Mouse (Mus musculus): ENCODE results near the gene Zfp692.
A peak's percentile ranks its signal among the peaks of the same experiment; 100 is the strongest.
"Not testable (repeated sequence)": the region's sequence is repeated elsewhere in the genome, so short reads cannot be mapped to it uniquely, and the experiment has no call there.

Zfp692 gene

GRCm38 (mm10) chr11:58306860-58307308 lies at the start of gene Zfp692:
Zfp692 (plus strand) TSS chr11:58307069.
- peak; percentile 96 for DNase-seq

GRCm38 (mm10) chr11:58257816-58258215 lies 49.1 kb upstream of the Zfp692 start:
- no peak for DNase-seq

- no peak for DNase-seq
Measured at GRCm38 (mm10) chr11:58260156-58260555, 46.7 kb upstream of the Zfp692 start.

GRCm38 (mm10) chr11:58261826-58262225 lies 45.0 kb upstream of the Zfp692 start:
- no peak for DNase-seq

GRCm38 (mm10) chr11:58262336-58262735 lies 44.5 kb upstream of the Zfp692 start:
- no peak for DNase-seq

GRCm38 (mm10) chr11:58263516-58263915 lies 43.4 kb upstream of the Zfp692 start:
- no peak for DNase-seq

GRCm38 (mm10) chr11:58264546-58264945 lies 42.3 kb upstream of the Zfp692 start:
- DNase-seq = no peak

GRCm38 (mm10) chr11:58268285-58268684 lies 38.6 kb upstream of the Zfp692 start:
- DNase-seq = no peak

GRCm38 (mm10) chr11:58274572-58274971 lies 32.3 kb upstream of the Zfp692 start, which contains the start of gene 4930438A08Rik:
4930438A08Rik (plus strand) TSS chr11:58274799.
- DNase-seq = no peak

GRCm38 (mm10) chr11:58275756-58276155 lies 31.1 kb upstream of the Zfp692 start:
- no peak for DNase-seq

GRCm38 (mm10) chr11:58281970-58282496 lies 24.8 kb upstream of the Zfp692 start:
- no peak for DNase-seq

GRCm38 (mm10) chr11:58282518-58282917 lies 24.4 kb upstream of the Zfp692 start:
- DNase-seq = no peak

GRCm38 (mm10) chr11:58289992-58290682 lies 16.7 kb upstream of the Zfp692 start:
- DNase-seq = no peak

- no peak for DNase-seq
Measured at GRCm38 (mm10) chr11:58290812-58291211, 16.1 kb upstream of the Zfp692 start.

GRCm38 (mm10) chr11:58292791-58293190 lies 14.1 kb upstream of the Zfp692 start:
- DNase-seq = no peak

- DNase-seq = no peak
Measured at GRCm38 (mm10) chr11:58297396-58297795, 9.5 kb upstream of the Zfp692 start.

GRCm38 (mm10) chr11:58301057-58301456 lies 5.8 kb upstream of the Zfp692 start:
- DNase-seq = peak; percentile 75

- DNase-seq = peak; percentile 97
Measured at GRCm38 (mm10) chr11:58301837-58302754, 4.8 kb upstream of the Zfp692 start.

GRCm38 (mm10) chr11:58302774-58303445 lies 4.0 kb upstream of the Zfp692 start:
- no peak for DNase-seq

GRCm38 (mm10) chr11:58303594-58303993 lies 3.3 kb upstream of the Zfp692 start:
- DNase-seq = no peak

GRCm38 (mm10) chr11:58305299-58305698 lies 1.6 kb upstream of the Zfp692 start:
- DNase-seq = not testable (repeated sequence)

- peak; percentile 76 for DNase-seq
Measured at GRCm38 (mm10) chr11:58307411-58308080, 677 bp downstream of the Zfp692 start.
